Mouse (Mus musculus) ES-E14 (cell line): ENCODE measurements around the gene Ptpn13. TPM values are rescaled to one million over a fixed set of nuclear protein-coding genes. Genes with fewer than 3 reads are reported as not detected.

ENCODE experiments used
- DNase-seq: peaks from one replicate; pipeline ENCODE4 v3.0.0-alpha.2; 2013; ENCODE audit warnings: low read depth, low spot score
- H3K27ac ChIP-seq: 2 replicates; pipeline ENCODE4 v1.5.1; 2012; ENCODE audit warnings: low read depth, mild to moderate bottlenecking, low read length, moderate library complexity, mixed read lengths; ENCODE audit not compliant: poor library complexity, insufficient read depth, severe bottlenecking
- H3K36me3 ChIP-seq: 2 replicates; pipeline ENCODE4 v1.6.1; 2012; ENCODE audit warnings: mild to moderate bottlenecking, low read length, moderate library complexity, mixed read lengths; ENCODE audit not compliant: control insufficient read depth, poor library complexity, insufficient read depth, severe bottlenecking
- H3K4me1 ChIP-seq, 2 experiments: fragments of 150-350 bp in 1 of 2; sonication (generic) in 1 of 2; 2 replicates each; pipeline ENCODE4 v1.6.1; 2012; ENCODE audit warnings: low read length in 2 of 2, mild to moderate bottlenecking in 1 of 2, mixed read lengths in 1 of 2; ENCODE audit not compliant: control insufficient read depth in 2 of 2, insufficient read depth in 2 of 2, poor library complexity in 1 of 2
- H3K4me3 ChIP-seq, 2 experiments: fragments of 150-350 bp in 1 of 2; sonication (generic) in 1 of 2; 2 replicates each; pipeline ENCODE4 v1.5.1; 2012; ENCODE audit warnings: low read length in 2 of 2, low read depth in 1 of 2, mild to moderate bottlenecking in 1 of 2, mixed read lengths in 1 of 2; ENCODE audit not compliant: insufficient read depth in 1 of 2, poor library complexity in 1 of 2, severe bottlenecking in 1 of 2
- H3K9ac ChIP-seq: 2 replicates; pipeline ENCODE4 v1.6.1; 2012; ENCODE audit warnings: low read depth, mild to moderate bottlenecking, low read length, mixed read lengths; ENCODE audit not compliant: poor library complexity, insufficient read depth, severe bottlenecking
- H3K9me3 ChIP-seq: fragments of 150-350 bp; sonication (generic); 2 replicates; pipeline ENCODE4 v1.6.1; 2012; ENCODE audit warnings: low read depth, mild to moderate bottlenecking, low read length; ENCODE audit not compliant: control insufficient read depth, insufficient read depth
- CHD2 ChIP-seq: IDR thresholded peaks from 2 replicates; pipeline ENCODE4 v1.6.1; 2014; ENCODE audit warnings: mild to moderate bottlenecking, low read depth, low read length, inconsistent platforms
- HCFC1 ChIP-seq: IDR thresholded peaks from 2 replicates; pipeline ENCODE4 v1.6.1; 2012; ENCODE audit warnings: low read length, inconsistent platforms, borderline replicate concordance; ENCODE audit not compliant: insufficient read depth
- MAFK ChIP-seq: IDR thresholded peaks from 2 replicates; pipeline ENCODE4 v1.6.1; 2014; ENCODE audit warnings: mild to moderate bottlenecking, low read depth, low read length, inconsistent platforms; ENCODE audit not compliant: insufficient read depth
- ZC3H11A ChIP-seq: IDR thresholded peaks from 2 replicates; pipeline ENCODE4 v1.6.1; 2012; ENCODE audit warnings: low read depth, mild to moderate bottlenecking, inconsistent platforms, low read length, borderline replicate concordance
- ZNF384 ChIP-seq: IDR thresholded peaks from 2 replicates; pipeline ENCODE4 v1.6.1; 2012; ENCODE audit warnings: low read depth, low read length, inconsistent platforms
- in situ Hi-C, 2 experiments: fragments of 600-800 bp; cut with MboI; formaldehyde crosslinking; loops; one replicate each; pipeline ENCODE4 v1.15.1; 2025; ENCODE audit warnings: low sequenced_read_pairs in 2 of 2, inconsistent platforms in 1 of 2; ENCODE audit not compliant: unreplicated experiment in 2 of 2
- total RNA-seq: library from RNA; depleted of rRNA; stranded (reverse); fragments of 300-350 nt; gene quantifications from 2 replicates; pipeline ENCODE4 v1.2.3, GENCODE M21; 2012

The Ptpn13 gene
- total RNA-seq, 1 experiment, result 12.6 TPM

DNA sequence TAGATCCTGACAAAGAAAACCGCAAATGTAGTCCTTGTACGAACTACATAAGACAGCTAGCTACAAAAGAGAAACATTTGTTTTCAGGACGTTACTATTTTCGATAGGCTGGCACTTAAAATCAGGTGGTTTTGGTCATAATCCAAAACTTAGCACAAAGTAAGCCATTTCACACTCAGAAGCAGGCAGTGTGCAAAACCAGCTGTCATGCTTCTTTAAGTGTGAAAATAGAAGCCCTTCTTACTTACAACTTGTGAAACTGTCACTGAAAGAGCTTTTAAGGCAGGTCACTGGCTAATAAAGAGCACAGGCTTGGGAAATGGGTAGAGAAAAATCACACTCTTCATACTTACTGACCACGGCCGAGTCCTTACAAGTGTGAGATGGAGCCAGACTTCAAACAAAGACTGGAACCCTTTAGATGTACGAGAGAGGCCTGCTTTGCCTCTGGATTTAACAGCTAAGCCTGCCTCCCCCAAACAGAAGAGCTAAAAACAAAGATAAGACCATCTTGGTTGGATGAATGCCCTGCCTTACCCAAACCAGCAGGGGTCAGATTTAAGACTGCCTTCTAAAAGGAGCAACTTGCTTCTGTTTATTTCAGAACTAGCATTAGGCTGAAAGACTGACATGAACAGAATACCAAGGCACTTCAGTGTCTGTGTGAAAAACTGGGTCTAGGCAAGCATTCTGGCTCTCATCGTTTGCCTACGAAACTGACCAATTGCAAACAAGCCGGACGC lies 44.0 kb upstream of the Ptpn13 start:
- Histone ChIP-seq H3K4me3 (no peak overlapping the region), H3K4me1 (no peaks in the 10 kb centered on the region), H3K9ac (no peak overlapping the region), H3K27ac (no peak overlapping the region), H3K36me3 (no peaks in the 10 kb centered on the region; the same call in 1 of the 2 replicates), H3K9me3 (no peaks in the 10 kb centered on the region)
- no peak for DNase-seq
- TF ChIP-seq ZC3H11A (no peak), ZNF384 (no peak), CHD2 (no peak), HCFC1 (no peak), MAFK (no peak)
- in situ Hi-C loops, result no loop called here

DNA sequence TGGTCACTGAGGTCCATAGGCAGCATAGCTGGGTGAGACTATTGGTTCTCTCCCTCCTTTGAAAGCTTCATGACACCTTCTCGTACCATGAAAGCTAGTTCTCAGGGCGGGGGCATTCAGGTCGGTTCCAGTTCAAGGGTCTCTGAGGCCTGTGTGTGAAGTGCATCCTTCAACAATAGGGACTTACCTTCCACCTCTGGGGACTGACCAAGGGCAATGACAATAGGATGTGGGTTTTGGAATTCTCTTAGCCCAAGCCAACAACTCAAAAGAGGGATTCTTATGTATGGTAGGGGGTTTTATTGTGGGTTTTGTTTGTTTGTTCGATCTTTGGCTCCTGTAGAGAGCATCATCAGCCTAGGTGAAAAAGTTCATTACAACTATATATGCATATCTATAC lies 42.0 kb upstream of the Ptpn13 start:
- no peaks in the 10 kb centered on the region for H3K4me1 ChIP-seq
- in situ Hi-C loops, result no loop called here
- TF ChIP-seq ZNF384 (no peak), CHD2 (no peak), ZC3H11A (no peak), MAFK (no peak), HCFC1 (no peak)

DNA sequence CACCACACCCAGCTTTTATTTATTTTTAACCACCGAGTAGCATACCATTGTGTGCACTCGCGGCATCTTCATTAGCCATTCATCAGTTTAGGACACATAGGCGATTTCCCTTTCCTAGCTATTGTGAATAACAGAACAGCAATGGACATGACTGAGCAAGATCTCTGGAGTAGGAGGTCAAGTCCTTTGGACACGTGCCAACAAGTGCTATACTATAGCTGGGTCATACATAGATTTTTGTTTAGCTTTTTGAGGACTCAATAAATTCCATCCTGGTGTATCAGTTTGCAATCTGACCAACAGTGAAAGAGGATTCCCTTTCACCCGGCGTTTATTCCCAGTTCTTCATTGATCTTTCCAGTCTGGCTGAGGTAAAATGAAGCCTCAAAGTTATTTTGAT lies 41.0 kb upstream of the Ptpn13 start:
- no peak overlapping the region for H3K4me3 ChIP-seq
- no peaks in the 10 kb centered on the region for H3K4me1 ChIP-seq
- no peaks in the 10 kb centered on the region; the same call in 1 of the 2 replicates for H3K36me3 ChIP-seq
- DNase-seq, result no peak
- no peak overlapping the region for H3K9ac ChIP-seq
- H3K27ac ChIP-seq, result no peak overlapping the region
- H3K9me3 ChIP-seq, result no peaks in the 10 kb centered on the region
- TF ChIP-seq CHD2 (no peak), MAFK (no peak), ZC3H11A (no peak), HCFC1 (no peak), ZNF384 (no peak)
- in situ Hi-C loops, result no loop called here

More for the DNA sequence above, 42.0 kb upstream of the Ptpn13 start:
- H3K36me3 ChIP-seq, result no peaks in the 10 kb centered on the region; the same call in 1 of the 2 replicates
- H3K9me3 ChIP-seq, result no peaks in the 10 kb centered on the region
- no peak overlapping the region for H3K27ac ChIP-seq
- no peak overlapping the region for H3K9ac ChIP-seq
- no peak for DNase-seq
- H3K4me3 ChIP-seq, result no peak overlapping the region

GRCm38 (mm10) chr5:103387540-103388026 lies 37.4 kb upstream of the Ptpn13 start:
- DNase-seq, result no peak
- H3K36me3 ChIP-seq, result no peaks in the 10 kb centered on the region; the same call in 1 of the 2 replicates
- H3K9me3 ChIP-seq, result no peaks in the 10 kb centered on the region
- in situ Hi-C loops, result no loop called here
- H3K4me1 ChIP-seq, result no peaks in the 10 kb centered on the region
- TF ChIP-seq HCFC1, result no peak
- no peak for TF ChIP-seq CHD2
- no peak for TF ChIP-seq MAFK
- no peak for TF ChIP-seq ZNF384
- no peak for TF ChIP-seq ZC3H11A
- H3K27ac ChIP-seq, result no peak overlapping the region
- H3K4me3 ChIP-seq, result no peak overlapping the region
- H3K9ac ChIP-seq, result no peak overlapping the region
